Mouse (Mus musculus): Measurements from ENCODE around the gene Otc.

The Otc gene

DNA sequence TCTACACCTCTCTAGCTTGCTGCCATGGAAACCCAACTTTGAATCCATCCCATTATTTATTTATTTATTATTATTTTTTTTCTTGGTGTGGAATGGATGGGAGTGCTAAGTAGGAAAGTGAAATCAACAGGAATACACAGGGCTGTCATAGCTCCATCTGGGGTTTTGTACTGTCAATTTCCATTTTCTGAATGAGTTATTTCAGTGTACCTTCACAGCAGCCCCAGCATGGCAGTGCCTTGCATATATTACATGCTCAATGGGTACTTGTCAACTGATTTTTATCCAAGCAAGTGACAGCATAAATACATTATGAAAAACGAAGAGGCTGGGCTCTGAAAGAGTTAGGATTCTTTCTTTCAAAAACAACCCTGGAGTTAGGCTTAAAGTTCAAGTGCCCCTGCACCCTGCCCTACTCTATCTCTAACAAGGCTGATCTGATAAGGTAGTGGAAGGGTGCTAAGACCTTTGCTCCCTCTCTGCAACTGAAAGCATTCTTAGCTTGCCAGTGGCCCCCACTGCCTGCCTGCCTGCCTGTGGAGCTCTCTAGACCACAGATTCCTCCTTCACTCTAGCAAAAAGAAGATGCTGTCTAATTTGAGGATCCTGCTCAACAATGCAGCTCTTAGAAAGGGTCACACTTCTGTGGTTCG is at the start of gene Otc:
Gene Otc (plus strand): TSS at position 454 of the 653 bp plus-strand sequence.
- in situ Hi-C loops (cut with MboI, MseI) = no loop called here

DNA sequence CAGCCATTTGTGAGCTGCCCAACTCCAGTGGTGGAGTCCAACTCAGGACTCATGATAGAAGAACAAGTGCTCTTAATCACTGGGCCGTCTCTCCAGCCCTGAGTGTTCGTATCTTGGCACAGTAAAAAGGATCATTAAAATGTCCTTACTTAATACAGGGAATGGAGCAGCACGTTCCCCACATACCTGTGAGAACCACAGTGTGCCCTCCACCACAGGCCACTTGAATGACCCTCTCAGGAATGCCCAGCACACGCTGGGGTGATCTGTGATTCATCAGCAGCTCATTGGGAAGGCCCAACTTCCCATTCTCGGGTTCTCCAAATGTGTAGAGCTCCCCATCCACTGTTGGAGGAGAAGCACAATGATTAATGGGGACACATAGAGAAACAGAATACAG is 46.2 kb upstream of the Otc start:
- in situ Hi-C loops (cut with MboI, MseI) = no loop called here

DNA sequence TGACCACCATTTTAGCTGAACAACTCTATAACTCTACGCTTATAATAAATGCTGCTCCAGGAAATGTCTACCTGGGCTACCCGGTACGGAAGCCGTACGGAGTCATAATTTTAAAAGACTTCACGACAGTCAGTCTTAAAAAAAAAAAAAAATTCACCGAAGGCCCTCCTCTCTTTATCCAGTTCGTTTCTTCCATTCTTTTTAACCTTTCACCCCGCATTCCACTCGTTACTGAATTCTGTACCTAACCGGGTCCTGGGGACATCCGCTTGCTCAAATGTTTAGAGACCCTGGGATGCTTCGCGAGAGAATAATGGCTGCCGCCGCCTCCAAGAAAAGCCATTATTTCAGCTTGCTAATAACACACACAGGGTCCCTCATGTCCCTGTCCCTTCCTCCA is 36.1 kb upstream of the Otc start:
- in situ Hi-C loops (cut with MboI, MseI) = no loop called here

DNA sequence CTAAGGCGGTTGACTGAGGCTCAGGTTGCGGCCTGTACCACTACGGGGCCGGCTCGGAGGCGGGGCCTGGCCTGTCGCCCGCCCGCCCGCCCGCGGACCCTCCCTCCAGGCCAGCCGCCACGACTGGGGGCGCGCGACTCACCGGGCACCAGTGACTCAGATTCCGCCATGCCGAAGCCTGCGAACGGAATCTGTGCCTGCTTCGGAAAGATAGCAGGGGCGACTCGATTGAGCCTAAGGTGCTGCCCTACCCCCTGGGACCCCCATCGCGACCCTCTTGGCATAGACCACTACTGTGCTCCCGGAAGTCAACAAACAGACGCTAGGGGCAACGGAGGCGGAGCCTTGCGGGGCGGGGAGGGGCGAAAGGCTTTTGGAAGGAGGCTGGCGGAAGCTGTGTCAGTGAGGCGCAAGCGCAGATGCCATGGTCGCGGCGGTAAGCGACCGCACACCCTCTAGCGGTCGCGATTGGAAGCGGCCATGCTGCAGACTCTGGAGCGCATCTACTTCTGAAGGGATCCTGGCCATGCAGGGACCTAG is 35.6 kb upstream of the Otc start, which contains the start of gene Rpgr:
Gene Rpgr (minus strand): TSS at position 511 of the 540 bp plus-strand sequence.
- in situ Hi-C loops (cut with MboI, MseI) = no loop called here

DNA sequence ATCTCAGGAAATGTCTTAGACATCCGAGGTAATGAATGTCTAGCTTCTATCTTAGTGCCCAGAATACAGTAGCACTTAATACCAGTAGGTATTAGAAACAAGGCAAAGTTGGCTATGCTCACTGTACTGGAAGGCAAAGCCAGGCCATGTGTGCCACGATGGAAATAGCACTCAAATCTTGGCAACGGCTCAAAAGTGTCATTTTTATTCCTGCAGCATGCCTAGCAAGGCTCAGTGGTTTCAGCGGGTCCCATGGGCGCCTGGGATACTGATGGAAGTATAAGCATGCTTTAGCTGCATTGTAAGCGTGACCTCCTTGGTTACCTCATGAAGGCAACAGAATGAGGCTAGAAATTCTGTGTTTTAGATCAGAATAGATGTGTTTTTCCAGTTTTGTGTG is 32.8 kb upstream of the Otc start:
- in situ Hi-C loops (cut with MboI, MseI) = no loop called here

DNA sequence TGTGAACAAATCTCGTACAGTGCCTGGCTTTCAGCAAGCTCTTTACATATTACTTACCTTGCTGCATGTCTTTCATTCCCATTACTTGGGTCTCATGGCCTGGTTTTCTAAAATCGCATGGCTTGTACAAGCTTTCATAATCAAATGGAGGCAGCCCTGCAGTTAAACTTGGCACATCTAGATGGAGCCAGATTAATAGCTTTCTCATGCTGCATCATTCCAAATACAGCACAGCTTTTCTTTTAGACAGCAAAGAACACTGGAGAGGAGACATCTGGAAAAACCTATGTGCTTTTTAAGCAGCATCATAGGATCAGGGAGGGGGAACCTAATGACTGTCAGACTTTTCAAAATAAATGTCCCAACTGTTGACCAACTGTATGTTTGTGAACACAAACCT is 19.1 kb upstream of the Otc start:
- in situ Hi-C loops (cut with MboI, MseI) = no loop called here

DNA sequence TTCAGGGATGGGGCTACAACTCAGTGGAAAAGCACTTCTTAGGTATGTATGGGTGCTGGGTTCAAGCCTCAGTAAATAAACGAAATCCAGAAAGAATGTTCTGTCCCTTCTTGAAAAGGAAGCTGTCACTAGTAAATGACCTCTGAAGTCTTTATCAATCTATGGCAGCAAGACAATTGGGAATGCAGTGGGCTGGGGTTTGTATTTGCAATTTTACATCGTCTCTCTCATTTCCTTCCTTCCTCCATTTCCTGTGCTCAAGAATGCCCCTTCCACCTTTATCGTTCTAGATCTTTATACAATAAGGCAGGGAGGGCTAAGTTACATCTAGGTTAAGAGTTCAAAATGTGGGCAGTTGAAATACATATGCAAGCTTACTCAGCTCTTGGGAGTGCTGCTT is 17.5 kb upstream of the Otc start:
- in situ Hi-C loops (cut with MboI, MseI) = no loop called here

DNA sequence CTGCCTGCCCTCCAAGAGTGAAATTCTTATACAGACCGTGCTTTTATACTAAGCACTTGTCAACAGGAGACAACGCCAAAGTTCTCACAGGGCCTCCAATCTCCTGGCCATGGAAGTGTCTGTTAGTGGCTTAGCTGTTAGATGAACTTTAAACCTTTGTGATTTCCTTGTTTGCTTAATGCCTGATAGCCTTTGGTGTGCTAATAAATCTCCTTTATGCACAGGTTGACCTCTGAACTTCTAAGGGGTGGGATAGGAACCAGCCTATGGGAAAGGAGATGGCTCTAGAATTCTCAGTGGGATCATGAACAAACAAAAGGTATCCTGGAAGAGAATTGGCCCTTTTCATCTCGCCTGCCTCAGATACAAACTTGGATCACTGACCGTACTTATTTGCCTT is 12.6 kb upstream of the Otc start:
- in situ Hi-C loops (cut with MboI, MseI) = no loop called here

DNA sequence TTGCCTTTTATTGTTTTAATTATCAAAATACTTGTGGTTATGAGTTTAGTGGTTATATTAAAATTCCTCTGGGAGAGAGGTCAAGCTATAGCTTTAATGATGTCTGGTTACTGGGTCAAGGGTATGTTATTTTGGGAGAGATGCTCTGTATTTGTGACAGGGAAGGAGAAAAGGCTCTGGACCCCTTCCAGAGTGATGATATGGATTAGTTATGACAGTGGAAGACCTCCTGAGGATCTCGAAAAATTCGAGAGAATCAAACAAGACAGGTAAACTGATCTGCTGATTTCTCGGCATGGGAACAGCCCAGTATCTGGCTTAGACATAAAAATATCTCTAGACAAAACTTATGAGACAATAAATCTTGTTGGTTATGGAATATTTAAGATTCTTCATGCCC is 8.2 kb upstream of the Otc start:
- in situ Hi-C loops (cut with MboI, MseI) = no loop called here

DNA sequence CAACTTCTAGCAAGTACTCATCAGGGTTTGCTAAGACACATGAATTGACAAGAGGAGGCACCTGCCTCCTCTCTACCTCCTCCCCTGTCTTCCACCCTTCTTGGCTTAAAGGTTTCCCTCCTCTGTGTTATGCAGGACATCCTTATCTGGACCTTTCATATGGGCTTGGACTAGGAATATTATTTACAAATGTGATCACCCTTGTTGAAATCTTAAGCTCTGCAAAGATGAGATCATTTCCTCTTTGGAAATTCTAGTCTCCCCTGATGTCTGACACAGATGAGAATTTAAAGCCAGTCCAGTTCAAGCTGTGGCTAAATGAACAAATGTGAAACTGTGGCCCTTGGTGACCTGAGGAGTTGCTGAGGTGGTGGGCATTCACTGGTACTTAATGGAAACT is 748 bp upstream of the Otc start:
- in situ Hi-C loops (cut with MboI, MseI) = no loop called here

DNA sequence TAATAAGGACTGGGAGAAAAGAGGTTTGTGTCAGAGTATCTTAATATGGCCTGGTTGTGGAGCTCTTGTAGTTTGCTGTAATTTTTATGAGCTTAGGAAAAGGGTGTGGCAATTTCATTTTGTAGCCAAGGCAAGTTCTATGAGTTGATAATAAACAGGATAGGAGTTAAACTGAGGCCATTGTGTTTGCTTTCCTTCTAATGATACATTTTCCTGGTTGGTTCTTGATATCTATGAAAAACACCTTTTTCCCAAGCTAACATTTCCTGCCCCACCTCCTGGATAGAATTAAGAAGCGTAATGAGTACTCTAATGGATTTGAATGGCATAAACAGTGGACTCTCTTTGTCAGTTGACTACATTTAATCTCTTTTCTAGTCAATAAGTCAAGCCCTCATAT is 5.7 kb downstream of the Otc start:
- in situ Hi-C loops (cut with MboI, MseI) = no loop called here

DNA sequence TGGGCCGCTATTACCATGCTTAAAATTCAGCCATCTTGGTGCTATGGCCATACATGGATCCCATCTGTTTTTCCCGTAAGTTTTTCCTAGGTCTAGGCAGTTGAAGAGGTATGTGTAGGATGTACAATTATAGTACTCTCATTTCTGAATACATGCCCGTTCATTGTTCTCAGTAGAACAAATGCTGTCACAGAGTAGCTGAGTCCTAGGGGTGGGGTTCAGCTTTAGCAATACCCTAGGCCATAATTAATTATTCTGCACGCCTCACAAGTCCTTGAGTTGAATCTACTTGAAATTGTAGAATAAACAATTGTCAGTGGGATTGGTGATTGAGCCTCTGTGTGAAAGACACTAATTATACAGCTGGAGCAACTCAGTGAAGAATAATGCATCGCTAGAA is 6.2 kb downstream of the Otc start:
- in situ Hi-C loops (cut with MboI, MseI) = no loop called here

DNA sequence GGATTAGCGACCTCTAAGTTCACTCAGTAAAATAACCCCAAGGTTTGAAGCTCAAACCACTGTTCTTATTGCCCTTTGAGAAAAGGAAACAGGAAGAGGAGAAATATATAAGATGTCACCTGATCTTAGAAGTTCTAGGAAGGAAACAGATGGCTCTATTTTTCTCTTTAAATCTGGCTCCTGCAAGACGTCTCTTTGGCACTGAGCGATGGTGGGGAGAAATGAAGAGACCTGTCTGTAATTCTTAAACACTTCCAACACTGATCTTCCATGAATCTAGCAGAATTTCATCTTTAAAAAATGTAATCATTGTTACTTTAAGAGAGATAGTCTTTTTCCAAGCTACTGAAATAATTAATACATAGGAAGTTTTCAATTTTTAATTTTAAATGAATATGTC is 16.2 kb downstream of the Otc start:
- in situ Hi-C loops (cut with MboI, MseI) = no loop called here

DNA sequence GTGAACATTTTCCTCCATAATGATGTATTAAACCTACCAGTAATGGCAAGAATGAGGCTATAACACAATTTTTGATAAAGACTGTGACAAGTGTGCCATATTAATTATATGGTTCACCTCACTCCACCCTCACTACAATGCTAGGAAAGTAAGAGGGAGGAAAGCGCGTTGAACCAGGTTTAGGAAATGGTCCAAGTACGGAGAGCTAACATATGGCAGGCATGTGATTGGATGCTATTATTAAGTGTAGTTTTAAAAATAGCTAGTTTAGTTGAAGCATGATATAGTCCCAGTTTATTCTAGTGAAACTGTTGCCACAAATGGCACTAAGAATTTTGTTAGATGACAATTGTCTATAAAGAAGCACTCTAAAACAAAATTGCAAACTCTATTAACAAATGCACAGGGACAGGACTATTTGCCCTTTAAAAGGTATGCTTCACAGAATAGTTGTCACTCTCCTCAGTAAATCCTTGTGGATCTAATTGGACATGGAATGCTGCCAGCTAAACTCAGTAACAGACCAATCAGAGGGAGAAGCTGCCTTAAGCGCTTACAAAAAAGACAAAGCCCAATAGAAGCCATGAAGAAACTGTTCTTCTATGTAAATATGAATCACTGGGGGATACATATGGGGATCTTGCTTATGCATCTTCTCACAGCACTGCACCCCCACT is 16.8 kb downstream of the Otc start:
- in situ Hi-C loops (cut with MboI, MseI) = no loop called here

DNA sequence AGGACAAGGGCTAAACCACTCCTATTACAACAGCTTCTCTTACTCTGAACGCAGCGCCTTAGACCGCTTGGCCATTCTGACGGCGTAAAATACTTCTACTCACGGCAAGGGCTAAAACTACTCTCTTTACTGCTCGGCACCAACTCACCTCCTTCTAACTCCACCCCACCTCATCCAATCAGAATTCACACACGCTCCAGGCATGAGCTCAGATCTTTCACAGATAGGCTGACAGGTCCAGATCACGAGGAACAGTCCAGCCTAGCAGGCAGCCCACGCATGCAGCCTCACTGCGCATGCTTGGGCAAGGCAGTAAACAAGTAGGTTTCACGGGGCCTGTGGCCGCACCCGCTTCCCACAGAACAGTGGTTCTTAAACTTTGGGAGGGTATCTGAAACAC is 45.2 kb downstream of the Otc start:
- in situ Hi-C loops (cut with MboI, MseI) = no loop called here

DNA sequence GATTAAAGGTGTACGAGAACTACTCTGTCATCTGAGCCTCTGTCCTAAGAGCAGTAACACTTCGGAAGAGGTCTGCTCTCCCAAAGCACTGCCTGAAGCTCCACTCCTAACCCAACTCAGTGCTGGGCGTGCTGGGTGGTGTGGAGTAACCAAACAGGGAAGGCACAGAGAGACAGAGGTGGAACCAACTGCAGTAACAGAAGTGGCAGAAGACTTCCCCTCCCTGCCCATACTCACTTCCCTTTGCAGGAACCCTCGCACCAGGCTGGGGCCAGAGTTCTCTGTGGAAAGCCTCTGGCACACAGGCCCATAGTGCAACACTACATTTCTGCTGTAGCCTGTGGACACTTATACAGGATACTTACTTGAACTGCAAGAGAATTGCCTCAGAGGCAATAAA is 66.1 kb downstream of the Otc start:
- in situ Hi-C loops (cut with MboI, MseI) = no loop called here

DNA sequence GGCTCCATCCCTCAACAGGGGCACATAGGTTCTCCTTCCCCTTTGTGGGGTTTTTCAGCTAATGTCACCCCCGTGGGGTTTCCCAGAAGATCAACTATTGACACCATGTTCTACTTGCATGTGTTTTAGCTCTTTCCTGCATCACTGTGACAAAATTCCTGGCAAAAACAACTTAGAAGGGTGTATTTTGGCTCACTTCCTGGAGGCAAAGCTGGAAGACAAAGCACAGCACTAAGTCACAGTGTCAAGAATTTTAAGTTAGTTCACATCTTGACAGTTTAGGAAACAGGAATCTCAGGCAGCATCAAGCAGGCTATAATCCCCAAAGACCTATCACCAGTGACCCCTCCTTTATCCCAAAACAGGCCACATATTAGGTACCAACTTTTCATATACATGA is 78.1 kb downstream of the Otc start:
- in situ Hi-C loops (cut with MboI, MseI) = loop anchor here (10.0 kb wide), 1 partner anchor 1525 kb away; the partner anchor contains the start of gene Ssxb5

DNA sequence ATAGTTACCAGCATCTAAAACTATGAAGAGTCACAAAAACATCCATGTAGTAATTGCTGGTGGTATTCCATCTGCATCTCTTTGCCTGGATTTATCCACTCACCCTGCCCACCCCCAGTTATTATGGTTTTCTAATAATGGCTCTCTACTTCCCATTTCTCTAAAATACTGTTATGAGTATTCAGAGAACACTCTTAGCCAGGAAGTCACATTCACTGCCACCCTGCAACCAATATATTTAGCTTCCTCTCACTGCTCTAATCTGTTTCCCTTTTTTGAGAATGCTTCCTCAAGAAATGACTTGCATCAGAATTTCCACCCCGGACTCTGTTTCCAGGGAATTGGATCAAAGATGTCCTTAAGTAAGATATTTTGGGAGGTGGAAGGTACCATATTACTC is 79.6 kb downstream of the Otc start:
- in situ Hi-C loops (cut with MboI, MseI) = loop anchor here (10.0 kb wide), 1 partner anchor 1527 kb away; the partner anchor contains the start of gene Ssxb5

DNA sequence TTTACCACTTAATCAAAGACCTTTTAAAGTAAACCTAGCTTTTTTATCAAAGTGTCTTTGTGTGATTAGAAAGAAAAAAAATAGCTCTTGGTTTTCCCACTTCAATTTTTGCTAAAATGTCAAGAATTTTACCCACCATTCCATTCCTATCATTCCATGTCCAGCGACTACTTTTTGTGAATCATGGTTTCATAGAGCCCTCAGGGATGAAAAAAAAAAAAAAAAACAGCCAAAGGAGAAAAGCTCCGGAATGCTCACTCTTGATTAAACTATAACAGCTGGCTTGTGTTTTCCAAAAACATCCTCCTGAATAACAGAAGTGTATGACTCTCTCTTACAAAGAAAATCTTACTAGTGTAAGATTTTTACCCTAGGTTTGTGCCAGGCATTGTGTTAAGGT is 84.7 kb downstream of the Otc start:
- in situ Hi-C loops (cut with MboI, MseI) = loop anchor here (10.0 kb wide), 1 partner anchor 1532 kb away; the partner anchor contains the start of gene Ssxb5

DNA sequence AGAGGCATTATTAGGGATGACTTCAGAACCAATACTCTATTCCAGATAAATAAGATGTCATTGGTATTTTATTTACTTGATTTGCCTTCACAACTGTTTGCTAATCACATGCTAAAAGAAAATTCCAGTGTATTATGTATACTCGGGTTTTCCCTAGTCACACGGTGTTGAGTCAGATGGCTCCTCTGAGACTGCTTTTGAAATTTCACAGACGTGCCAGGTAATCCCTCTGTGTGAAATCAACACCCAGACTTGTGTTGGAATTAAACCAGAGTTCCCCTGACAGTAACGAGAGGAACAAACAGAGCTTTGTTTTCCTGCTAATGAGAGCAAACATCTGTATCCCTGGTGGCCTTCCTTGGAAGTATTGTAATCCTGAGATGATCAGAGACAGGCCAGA is 103.8 kb downstream of the Otc start:
- in situ Hi-C loops (cut with MboI, MseI) = no loop called here

Data from T-helper 1 cell (primary cell).